Mouse (Mus musculus) layer of hippocampus, postnatal 10 days (tissue): Measurements from ENCODE around the gene Cnpy4. TPM values are rescaled to one million over a fixed set of nuclear protein-coding genes. Genes with fewer than 3 reads are reported as not detected.
A peak's percentile ranks its signal among the peaks of the same experiment; 100 is the strongest.
"Not testable (repeated sequence)": the region's sequence is repeated elsewhere in the genome, so short reads cannot be mapped to it uniquely, and the experiment has no call there.

Experiments
- DNase-seq, 2 experiments: peaks; one replicate each; pipeline ENCODE4 v3.0.0; 2021; ENCODE audit warnings: low spot score in 2 of 2
- microRNA-seq, 2 experiments: library from miRNA; unstranded; fragments of <30 nt; microRNA quantifications; one replicate each; pipeline ENCODE4 v1.2.0; 2021
- total RNA-seq, 2 experiments: library from RNA; stranded (reverse); gene quantifications; 2 replicates each; pipeline ENCODE4 v1.2.3; 2021

The Cnpy4 gene
- total RNA-seq, 2 experiments from 2014 or later, result 15.4 to 17.6 TPM

- DNase-seq, result no peak
These were observed 12.3 kb downstream of the Cnpy4 start for GRCm38 (mm10) chr5:138199576-138199975.

GRCm38 (mm10) chr5:138202086-138202485 is 14.8 kb downstream of the Cnpy4 start:
- DNase-seq, result no peak

- no peak for DNase-seq
These were observed 20.0 kb downstream of the Cnpy4 start for GRCm38 (mm10) chr5:138207253-138207652.

- DNase-seq, result no peak
These were observed 20.6 kb downstream of the Cnpy4 start for GRCm38 (mm10) chr5:138207873-138208272.

GRCm38 (mm10) chr5:138216632-138217031 is 29.3 kb downstream of the Cnpy4 start:
- not testable (repeated sequence) for DNase-seq

- DNase-seq, result no peak
These were observed 32.6 kb downstream of the Cnpy4 start for GRCm38 (mm10) chr5:138219864-138220263.

GRCm38 (mm10) chr5:138222111-138222510 is 34.8 kb downstream of the Cnpy4 start:
- DNase-seq, result peak; percentile 93 to 95

- no peak for DNase-seq
These were observed 36.0 kb downstream of the Cnpy4 start for GRCm38 (mm10) chr5:138223287-138223686.

GRCm38 (mm10) chr5:138225700-138226099 is 38.4 kb downstream of the Cnpy4 start, which contains the start of gene Nxpe5:
Gene Nxpe5, plus strand, starts transcription at chr5:138225898.
- DNase-seq, result no peak

- no peak for DNase-seq
These were observed 39.2 kb downstream of the Cnpy4 start for GRCm38 (mm10) chr5:138226491-138226890.

GRCm38 (mm10) chr5:138227367-138227766 is 40.1 kb downstream of the Cnpy4 start:
- DNase-seq, result no peak

- DNase-seq, result peak; percentile 26 to 35
These were observed 40.7 kb downstream of the Cnpy4 start for GRCm38 (mm10) chr5:138228026-138228425.

GRCm38 (mm10) chr5:138229511-138229910 is 42.2 kb downstream of the Cnpy4 start:
- no peak for DNase-seq

- no peak for DNase-seq
These were observed 46.5 kb downstream of the Cnpy4 start for GRCm38 (mm10) chr5:138233778-138234177.

- DNase-seq, result no peak
These were observed 46.9 kb downstream of the Cnpy4 start for GRCm38 (mm10) chr5:138234224-138234623.

- no peak for DNase-seq
These were observed 54.2 kb downstream of the Cnpy4 start for GRCm38 (mm10) chr5:138241511-138241910.

Small RNAs within 50 kb of the gene (microRNA-seq; reads per million reads assigned to microRNA genes)
- gene Mir106b (1,123 to 1,441 reads per million in 2 experiments), gene Mir25 (96.7 to 146 reads per million in 2 experiments), gene Mir93 (5,135 to 5,705 reads per million in 2 experiments)

Other genes starting within 250 kb of the Cnpy4 start
- 1 to 10 TPM; 5.7 to 6.1 TPM for gene Gjc3, start 224.4 kb upstream of the Cnpy4 start, total RNA-seq
- not detected for gene Azgp1, start 206.0 kb upstream of the Cnpy4 start, total RNA-seq
- not detected for gene Smok3a, start 166.2 kb upstream of the Cnpy4 start, total RNA-seq
- gene Smok3b, start 166.1 kb upstream of the Cnpy4 start, total RNA-seq, result not detected
- gene Smok3c, start 134.3 kb upstream of the Cnpy4 start, total RNA-seq, result not detected
- gene Zkscan1, start 102.4 kb upstream of the Cnpy4 start, total RNA-seq, result 10 to 100 TPM; 38.4 to 43.5 TPM
- gene Zscan21, start 70.6 kb upstream of the Cnpy4 start, total RNA-seq, result 10 to 100 TPM; 23.0 to 26.6 TPM
- 10 to 100 TPM; 10.8 to 14.3 TPM for gene Zfp113, start 31.7 kb upstream of the Cnpy4 start, total RNA-seq
- 100 to 1,000 TPM; 129 to 145 TPM for gene Cops6, start 26.4 kb upstream of the Cnpy4 start, total RNA-seq
- gene Ap4m1, start 15.5 kb upstream of the Cnpy4 start, total RNA-seq, result 10 to 100 TPM; 25.9 to 26.5 TPM
- 10 to 100 TPM; 20.8 to 25.6 TPM for gene Mcm7, start 15.1 kb upstream of the Cnpy4 start, total RNA-seq
- 10 to 100 TPM; 26.2 to 30.0 TPM for gene Taf6, start within 50 bp of the Cnpy4 start, total RNA-seq
- gene Mblac1, start 6.8 kb downstream of the Cnpy4 start, total RNA-seq, result 10 to 100 TPM; 11.4 to 14.2 TPM
- gene Nxpe5, start 38.4 kb downstream of the Cnpy4 start, total RNA-seq, result under 1 TPM in 1 of 2 experiments, not detected in 1; 0.21 TPM
- 10 to 100 TPM; 66.1 to 73.3 TPM for gene Lamtor4, start 68.0 kb downstream of the Cnpy4 start, total RNA-seq
- 10 to 100 TPM; 76.0 to 84.4 TPM for gene BC037034, start 76.5 kb downstream of the Cnpy4 start, total RNA-seq
- 1 to 10 TPM; 2.8 TPM for gene Gal3st4, start 85.4 kb downstream of the Cnpy4 start, total RNA-seq
- not detected for gene Gm43720, start 92.5 kb downstream of the Cnpy4 start, total RNA-seq
- 10 to 100 TPM; 11.2 to 11.8 TPM for gene Gpc2, start 92.5 kb downstream of the Cnpy4 start, total RNA-seq
- 1 to 10 TPM; 3.3 to 4.1 TPM for gene Stag3, start 92.8 kb downstream of the Cnpy4 start, total RNA-seq
- not detected for gene Pvrig, start 154.5 kb downstream of the Cnpy4 start, total RNA-seq